Mouse (Mus musculus) limb, embryonic 14.5 days (tissue): ENCODE measurements around the gene Cdc42bpb. TPM values are rescaled to one million over a fixed set of nuclear protein-coding genes. Genes with fewer than 3 reads are reported as not detected.

Source experiments
- ATAC-seq: fragments of 200-750 bp; cut with Nextera tagmentation; 2 replicates; pipeline ENCODE4 v1.8.0; 2017; ENCODE audit warnings: low read depth, moderate number of reproducible peaks, moderate TSS enrichment; ENCODE audit not compliant: low FRiP score
- DNase-seq: peaks from one replicate; pipeline ENCODE4 v3.0.0-alpha.2; 2015; ENCODE audit warnings: low spot score
- H3K27ac ChIP-seq: fragments of 300-500 bp; sonication (generic); replicated peaks from 2 replicates; pipeline ENCODE4 v1.5.1; 2014; ENCODE audit warnings: low read depth, mild to moderate bottlenecking, low read length, moderate library complexity, mixed read lengths
- H3K27me3 ChIP-seq: fragments of 300-500 bp; sonication (generic); 2 replicates; pipeline ENCODE4 v1.6.1; 2014; ENCODE audit warnings: low read length, mixed read lengths; ENCODE audit not compliant: control insufficient read depth, insufficient read depth
- H3K36me3 ChIP-seq: fragments of 300-500 bp; sonication (generic); 2 replicates; pipeline ENCODE4 v1.6.1; 2014; ENCODE audit warnings: mild to moderate bottlenecking, low read length, moderate library complexity, mixed read lengths; ENCODE audit not compliant: control insufficient read depth, insufficient read depth
- H3K4me1 ChIP-seq: fragments of 300-500 bp; sonication (generic); 2 replicates; pipeline ENCODE4 v1.6.1; 2014; ENCODE audit warnings: antibody characterized with exemption, low read length, mixed read lengths; ENCODE audit not compliant: control insufficient read depth, insufficient read depth
- H3K4me2 ChIP-seq: fragments of 300-500 bp; sonication (generic); replicated peaks from 2 replicates; pipeline ENCODE4 v1.6.1; 2014; ENCODE audit warnings: low read depth, mild to moderate bottlenecking, low read length, moderate library complexity; ENCODE audit not compliant: severe bottlenecking
- H3K4me3 ChIP-seq: fragments of 300-500 bp; sonication (generic); replicated peaks from 2 replicates; pipeline ENCODE4 v1.5.1; 2014; ENCODE audit warnings: low read length
- H3K9ac ChIP-seq: fragments of 300-500 bp; sonication (generic); 2 replicates; pipeline ENCODE4 v1.6.1; 2014; ENCODE audit warnings: mild to moderate bottlenecking, low read depth, low read length, moderate library complexity; ENCODE audit not compliant: severe bottlenecking
- H3K9me3 ChIP-seq: fragments of 300-500 bp; sonication (generic); 2 replicates; pipeline ENCODE4 v1.6.1; 2016; ENCODE audit warnings: low read length; ENCODE audit not compliant: control insufficient read depth
- POLR2A ChIP-seq: fragments of 200-500 bp; IDR thresholded peaks from 2 replicates; pipeline ENCODE4 v1.8.0; 2012; ENCODE audit warnings: inconsistent platforms, mild to moderate bottlenecking, moderate library complexity, borderline replicate concordance; ENCODE audit not compliant: insufficient read depth, insufficient read length; ENCODE audit errors: extremely low read depth
- WGBS: fragments of 180-500 bp; shearing (Covaris S2); extraction: QIAGEN DNeasy Blood & Tissue Kit; methylation state at CpG from one replicate; pipeline ENCODE4 v1.1.7; 2014; 5-methylcytosine and 5-hydroxymethylcytosine counted together
- polyA plus RNA-seq, 2 experiments: library from polyadenylated mRNA; depleted of rRNA in 1 of 2; stranded (reverse) in 1 of 2; unstranded in 1 of 2; fragments of >200 nt; fragmentation: Nextera tagmentation in 1 of 2; extraction: Ambion mirVana in 1 of 2; gene quantifications; 2 replicates each; pipeline versions ENCODE4 v1.2.1 to v1.2.3; 2012 to 2014

Cdc42bpb gene
- polyA plus RNA-seq, 2 experiments: 37.0 to 163 TPM

DNA sequence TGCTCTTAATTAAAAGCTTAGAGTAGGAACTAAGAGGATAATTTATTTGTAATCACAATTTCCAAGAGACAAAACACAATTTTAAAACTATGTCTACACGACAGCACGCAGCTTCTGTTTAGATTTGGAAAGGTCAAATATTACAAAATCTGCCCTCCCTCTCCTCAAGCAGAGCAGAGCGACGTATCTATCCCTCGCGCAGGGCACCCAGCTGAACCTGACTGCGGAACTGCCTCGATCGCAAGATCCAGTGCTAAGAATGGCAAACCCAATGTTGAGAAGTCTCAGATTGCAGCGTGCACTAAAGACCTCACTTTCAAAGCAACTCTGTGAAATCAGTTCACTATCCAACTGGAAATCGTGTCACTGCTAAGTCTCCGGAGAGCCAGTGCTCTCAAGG, 2.0 kb downstream of the Cdc42bpb start:
- H3K9ac ChIP-seq: peak overlapping the region; percentile 86
- no peak overlapping the region for H3K27ac ChIP-seq
- H3K4me2 ChIP-seq: peak overlapping the region; percentile 90
- no peaks in the 10 kb centered on the region for H3K36me3 ChIP-seq
- H3K4me1 ChIP-seq: peaks cover 23% of the 10 kb centered on the region
- H3K4me3 ChIP-seq: peak overlapping the region; percentile 97
- WGBS: 71% methylated on average over 12 of the region's 12 CpGs
- no peaks in the 10 kb centered on the region for H3K9me3 ChIP-seq
- no peak for TF ChIP-seq POLR2A
- no peaks in the 10 kb centered on the region for H3K27me3 ChIP-seq
- DNase-seq: no peak
- ATAC-seq: no peak

DNA sequence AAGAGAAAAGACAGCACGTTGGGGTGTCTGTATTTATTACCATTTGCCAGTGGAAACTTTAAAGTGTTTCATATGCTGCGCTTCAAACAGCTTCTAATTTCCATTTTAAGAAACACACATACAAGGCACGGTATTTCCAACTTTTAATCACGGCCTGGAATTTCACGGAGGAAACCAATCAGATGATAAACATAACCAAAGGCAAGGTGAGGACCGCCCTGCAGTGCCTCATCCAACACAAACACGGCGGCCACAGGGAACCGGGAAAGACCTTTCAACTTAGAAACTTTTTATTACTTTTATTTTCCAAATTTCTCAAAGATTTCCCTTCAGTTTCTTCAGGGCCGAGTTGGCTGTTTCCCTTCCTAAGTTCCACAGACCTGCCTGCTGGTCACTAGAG, 2.8 kb downstream of the Cdc42bpb start:
- Histone ChIP-seq H3K4me3 (0 out of 2 replicates have a peak overlapping the region, but pooled peaks have one; percentile 1), H3K9ac (no peak overlapping the region), H3K36me3 (no peaks in the 10 kb centered on the region), H3K27me3 (no peaks in the 10 kb centered on the region), H3K4me1 (peaks cover 28% of the 10 kb centered on the region), H3K27ac (no peak overlapping the region), H3K9me3 (no peaks in the 10 kb centered on the region), H3K4me2 (peak overlapping the region; percentile 90)
- WGBS: 60% methylated on average over 10 of the region's 10 CpGs
- no peak for TF ChIP-seq POLR2A
- no peak for ATAC-seq
- DNase-seq: no peak

- no peaks in the 10 kb centered on the region for H3K36me3 ChIP-seq
- TF ChIP-seq POLR2A: no peak
- 83% methylated on average over 6 of the region's 6 CpGs for WGBS
Observed at GRCm38 (mm10) chr12:111373411-111373810, 4.1 kb downstream of the Cdc42bpb start.

DNA sequence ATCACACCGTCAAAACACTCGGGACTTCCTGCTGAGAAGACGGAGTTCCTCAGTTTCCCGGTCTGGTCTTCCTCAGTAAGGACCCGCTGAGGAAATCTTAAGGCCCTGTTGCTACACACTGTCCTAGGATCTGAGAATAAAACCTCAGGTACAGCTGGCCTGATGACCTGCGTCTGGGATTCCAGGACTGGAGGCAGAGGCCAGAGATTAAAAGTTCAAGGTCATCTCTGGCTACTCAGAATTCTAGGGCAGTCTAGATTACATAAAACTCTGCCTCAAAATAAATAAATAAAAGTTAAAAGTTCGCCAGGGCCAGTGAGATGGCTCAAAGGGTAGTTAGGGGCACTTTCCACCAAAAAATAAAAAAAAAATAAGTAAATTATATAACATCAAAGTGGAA, 5.6 kb downstream of the Cdc42bpb start:
- Histone ChIP-seq H3K4me3 (no peak overlapping the region), H3K27ac (no peak overlapping the region), H3K27me3 (no peaks in the 10 kb centered on the region), H3K36me3 (no peaks in the 10 kb centered on the region), H3K4me1 (peaks cover 39% of the 10 kb centered on the region), H3K4me2 (no peak overlapping the region), H3K9ac (no peak overlapping the region), H3K9me3 (no peaks in the 10 kb centered on the region)
- DNase-seq: no peak
- TF ChIP-seq POLR2A: no peak
- WGBS: 87% methylated on average over 7 of the region's 7 CpGs
- no peak for ATAC-seq

More at GRCm38 (mm10) chr12:111373411-111373810, 4.1 kb downstream of the Cdc42bpb start:
- Histone ChIP-seq H3K27ac (no peak overlapping the region), H3K9ac (no peak overlapping the region), H3K4me1 (peaks cover 34% of the 10 kb centered on the region), H3K9me3 (no peaks in the 10 kb centered on the region), H3K4me2 (no peak overlapping the region), H3K4me3 (no peak overlapping the region), H3K27me3 (no peaks in the 10 kb centered on the region)
- DNase-seq (no peak), ATAC-seq (no peak)

GRCm38 (mm10) chr12:111370249-111370648, 7.3 kb downstream of the Cdc42bpb start:
- H3K4me3 ChIP-seq: no peak overlapping the region
- H3K27ac ChIP-seq: no peak overlapping the region
- H3K9me3 ChIP-seq: no peaks in the 10 kb centered on the region
- WGBS: 48% methylated on average over 4 of the region's 4 CpGs
- no peak for DNase-seq
- no peak overlapping the region for H3K9ac ChIP-seq
- TF ChIP-seq POLR2A: no peak
- H3K4me2 ChIP-seq: no peak overlapping the region
- no peaks in the 10 kb centered on the region for H3K27me3 ChIP-seq
- ATAC-seq: no peak
- peaks cover 28% of the 10 kb centered on the region for H3K4me1 ChIP-seq
- H3K36me3 ChIP-seq: no peaks in the 10 kb centered on the region

DNA sequence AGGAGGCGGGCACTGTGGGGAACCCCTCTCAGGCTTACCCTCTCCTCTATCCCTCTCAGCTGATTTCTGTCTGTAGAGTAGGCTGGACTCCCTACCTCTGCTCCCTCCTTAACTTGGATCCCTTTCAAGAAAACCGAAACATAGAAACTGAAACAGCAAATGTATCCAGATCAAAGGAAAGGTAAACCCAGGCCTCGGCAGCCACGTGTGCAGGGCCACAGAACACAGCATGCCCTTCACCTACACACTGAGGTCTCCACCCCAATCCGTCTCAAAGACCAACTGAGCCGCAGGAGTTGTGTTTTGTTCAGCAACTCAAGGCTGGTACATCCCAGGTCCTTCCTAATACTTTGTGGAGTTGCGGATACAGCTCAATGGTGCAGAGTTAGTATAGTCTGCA, 10.5 kb downstream of the Cdc42bpb start:
- Histone ChIP-seq H3K9me3 (no peaks in the 10 kb centered on the region), H3K4me3 (no peak overlapping the region), H3K9ac (no peak overlapping the region), H3K4me1 (peaks cover 31% of the 10 kb centered on the region), H3K27ac (no peak overlapping the region), H3K27me3 (no peaks in the 10 kb centered on the region), H3K36me3 (no peaks in the 10 kb centered on the region), H3K4me2 (no peak overlapping the region)
- no peak for TF ChIP-seq POLR2A
- WGBS: 74% methylated on average over 7 of the region's 7 CpGs
- ATAC-seq (no peak), DNase-seq (no peak)
